Mouse (Mus musculus) megakaryocyte, embryonic 14.5 days (primary cell): ENCODE measurements around the gene Ift43.

Experiments used
- FLI1 ChIP-seq: IDR thresholded peaks from 2 replicates; pipeline ENCODE4 v1.6.1; 2012; ENCODE audit warnings: low read length, inconsistent platforms, mixed read lengths
- GATA1 ChIP-seq: IDR thresholded peaks from 3 replicates; pipeline ENCODE4 v1.6.1; 2012; ENCODE audit warnings: mixed read lengths, low read length, inconsistent platforms, borderline replicate concordance

GRCm38 (mm10) chr12:86169195-86169594 lies 86.9 kb downstream of the Ift43 start:
- TF ChIP-seq GATA1 (no peak), FLI1 (no peak)
